Mouse (Mus musculus): ENCODE measurements around the gene Mt4. TPM values are rescaled to one million over a fixed set of nuclear protein-coding genes. Genes with fewer than 3 reads are reported as not detected.
"Not testable (repeated sequence)": the region's sequence is repeated elsewhere in the genome, so short reads cannot be mapped to it uniquely, and the experiment has no call there.

Gene Mt4
- total RNA-seq, 2 experiments from 2014 or later = not detected

DNA sequence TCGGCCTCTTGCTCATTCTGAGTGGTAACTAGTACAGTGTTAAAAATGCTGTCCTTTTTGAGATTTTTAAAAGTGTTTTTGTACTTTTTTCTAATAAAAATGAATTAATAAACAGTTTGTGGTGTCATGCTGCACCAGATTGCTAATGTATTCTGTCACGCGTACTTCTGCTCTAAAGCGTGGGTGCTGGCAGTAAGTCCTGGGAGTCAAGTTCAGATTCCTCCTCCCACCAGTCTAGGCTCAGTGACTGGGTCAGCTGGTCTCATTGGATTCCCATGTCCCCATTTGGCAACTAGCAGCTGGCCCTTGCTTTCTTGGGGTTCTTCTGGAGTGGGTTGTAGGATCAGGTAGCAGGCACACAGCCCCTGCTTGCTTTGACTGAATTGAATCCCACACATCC, 6.9 kb upstream of the Mt4 start:
- no peak for ATAC-seq (replicated peaks; ENCODE audit: low FRiP score, poor library complexity, severe bottlenecking)

DNA sequence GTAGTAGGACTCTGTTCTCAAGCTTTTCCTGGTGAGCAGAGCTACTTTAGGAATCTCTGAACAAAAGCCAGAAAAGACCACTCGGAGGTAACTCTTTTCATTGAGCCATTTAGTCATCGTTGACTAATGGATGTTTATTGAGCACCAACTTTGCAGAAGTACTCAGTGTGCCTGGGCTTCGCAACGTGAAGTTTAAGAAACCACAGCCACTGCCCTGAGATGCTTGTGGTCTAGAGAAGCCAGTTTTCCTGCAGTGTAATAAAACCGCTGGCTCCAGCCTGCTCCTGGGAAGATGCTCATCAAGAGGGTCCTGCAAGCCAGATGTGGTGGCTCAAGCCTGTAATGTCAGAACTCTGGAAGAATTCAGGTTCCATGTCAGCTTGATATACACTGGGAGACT, 4.9 kb upstream of the Mt4 start:
- no peak for ATAC-seq (replicated peaks; ENCODE audit: low FRiP score, poor library complexity, severe bottlenecking)

GRCm38 (mm10) chr8:94134601-94135000, 2.4 kb upstream of the Mt4 start:
- ATAC-seq (replicated peaks; ENCODE audit: low FRiP score, poor library complexity, severe bottlenecking) = not testable (repeated sequence)

DNA sequence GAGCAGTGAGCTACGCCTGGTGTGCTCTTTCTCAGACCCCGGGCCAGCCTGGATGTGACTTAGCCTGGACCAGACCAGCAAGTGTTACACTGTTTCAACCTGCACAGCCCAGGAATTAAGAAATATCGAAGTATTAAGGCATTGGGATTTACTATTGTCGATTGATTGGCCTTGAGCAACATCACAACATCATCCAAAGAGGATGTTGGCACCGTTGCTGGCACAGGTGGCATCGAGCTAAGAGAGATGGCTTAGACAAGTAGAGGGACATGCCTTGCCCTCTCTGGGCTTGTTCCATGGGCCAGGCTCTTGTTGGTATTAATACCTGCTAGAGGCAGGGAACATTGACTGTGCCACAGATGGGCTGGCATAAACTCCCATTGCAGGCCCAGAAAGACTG, 1.4 kb upstream of the Mt4 start:
- ATAC-seq (replicated peaks; ENCODE audit: low FRiP score, poor library complexity, severe bottlenecking) = no peak

GRCm38 (mm10) chr8:94136192-94136591, 805 bp upstream of the Mt4 start:
- ATAC-seq (replicated peaks; ENCODE audit: low FRiP score, poor library complexity, severe bottlenecking) = no peak

GRCm38 (mm10) chr8:94140266-94140795, 3.3 kb downstream of the Mt4 start:
- no peak for ATAC-seq (replicated peaks; ENCODE audit: low FRiP score, poor library complexity, severe bottlenecking)

DNA sequence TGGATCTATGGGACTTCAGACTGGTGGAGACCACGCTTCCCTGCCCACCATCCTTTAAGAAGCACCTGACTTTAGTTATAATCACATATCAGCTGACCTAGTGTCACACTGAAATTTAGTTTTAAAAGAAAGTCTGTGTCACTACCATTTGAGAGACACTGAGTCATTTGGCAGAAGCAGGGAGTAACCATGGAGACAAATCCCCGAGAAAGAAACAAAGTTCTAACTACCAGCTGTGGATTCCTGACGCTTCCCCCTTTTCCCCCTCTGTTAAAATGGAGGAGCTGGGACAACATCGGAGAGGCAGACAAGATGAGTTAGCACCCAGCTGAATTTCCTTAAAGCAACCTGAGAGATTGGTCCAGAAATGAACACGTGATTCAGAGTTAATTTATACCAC, 11.2 kb downstream of the Mt4 start:
- ATAC-seq (replicated peaks; ENCODE audit: low FRiP score, poor library complexity, severe bottlenecking) = no peak

GRCm38 (mm10) chr8:94150925-94151324, 13.9 kb downstream of the Mt4 start:
- ATAC-seq (replicated peaks; ENCODE audit: low FRiP score, poor library complexity, severe bottlenecking) = peak; percentile 81

GRCm38 (mm10) chr8:94152513-94153300, 15.7 kb downstream of the Mt4 start, which contains the start of gene Mt3:
Gene Mt3 (plus strand): TSS chr8:94152607.
- no peak for ATAC-seq (replicated peaks; ENCODE audit: low FRiP score, poor library complexity, severe bottlenecking)

DNA sequence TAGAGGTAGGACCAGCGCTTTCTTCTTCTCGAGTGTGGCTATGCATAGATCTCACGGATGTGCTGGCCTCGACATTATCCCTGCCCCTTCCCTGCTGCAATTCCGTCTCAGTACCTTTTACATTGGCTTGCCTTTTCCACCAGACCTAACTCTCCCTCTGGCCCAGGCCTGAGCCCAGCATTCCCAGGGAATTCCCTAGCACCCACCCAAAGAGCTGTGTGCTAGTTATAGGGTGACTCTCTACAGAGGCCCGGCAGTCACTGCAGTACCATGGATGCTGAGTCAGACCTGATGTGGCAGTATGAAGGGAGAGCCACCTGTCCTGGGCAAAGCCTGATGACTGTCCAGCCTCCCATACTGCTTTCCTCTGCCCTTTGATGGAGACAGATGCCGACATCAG, 16.5 kb downstream of the Mt4 start:
- no peak for ATAC-seq (replicated peaks; ENCODE audit: low FRiP score, poor library complexity, severe bottlenecking)

- no peak for ATAC-seq (replicated peaks; ENCODE audit: low FRiP score, poor library complexity, severe bottlenecking)
Measured at GRCm38 (mm10) chr8:94154537-94154936, 17.5 kb downstream of the Mt4 start.

GRCm38 (mm10) chr8:94156092-94156491, 19.1 kb downstream of the Mt4 start:
- ATAC-seq (replicated peaks; ENCODE audit: low FRiP score, poor library complexity, severe bottlenecking) = no peak

DNA sequence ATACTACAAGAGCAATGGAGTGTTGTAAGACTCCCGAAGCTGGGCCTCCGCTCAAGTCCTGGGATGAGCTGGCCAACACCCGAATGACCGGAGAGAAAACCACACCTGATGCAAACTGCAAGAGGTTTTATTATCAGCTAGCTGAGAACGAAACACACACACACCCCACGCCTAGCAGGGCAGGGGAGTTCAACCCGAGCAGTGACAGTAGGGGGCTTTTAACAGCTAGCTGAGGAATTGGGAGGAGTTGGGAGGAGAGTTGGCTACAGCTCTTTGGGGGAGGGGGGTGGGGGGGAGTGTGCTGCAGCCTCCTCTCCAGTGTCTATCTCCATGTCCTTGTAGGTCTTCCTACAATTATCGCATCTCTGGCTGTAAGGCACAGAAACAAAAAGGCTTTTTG, 28.8 kb downstream of the Mt4 start:
- not testable (repeated sequence) for ATAC-seq (replicated peaks; ENCODE audit: low FRiP score, poor library complexity, severe bottlenecking)

GRCm38 (mm10) chr8:94167244-94167643, 30.2 kb downstream of the Mt4 start:
- ATAC-seq (replicated peaks; ENCODE audit: low FRiP score, poor library complexity, severe bottlenecking) = peak; percentile 82

DNA sequence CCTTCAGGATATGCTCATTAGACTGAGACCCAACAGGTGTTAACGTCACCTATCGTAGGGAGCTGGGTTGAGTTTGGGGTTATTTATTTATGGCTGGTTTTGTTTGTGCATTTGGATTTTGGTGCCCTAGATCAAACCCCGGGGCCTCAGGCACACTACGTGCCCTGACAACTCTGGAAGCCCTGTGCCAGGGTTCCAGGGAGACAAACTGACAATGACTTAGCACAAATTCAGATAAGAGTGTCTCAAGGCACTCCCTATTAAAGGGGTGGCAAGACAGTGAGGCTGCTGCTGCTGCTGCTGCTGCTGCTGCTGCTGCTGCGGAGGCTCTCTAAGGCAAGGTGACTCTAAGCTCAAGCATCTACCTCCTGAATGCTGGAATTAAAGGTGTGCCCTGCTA, 32.5 kb downstream of the Mt4 start:
- ATAC-seq (replicated peaks; ENCODE audit: low FRiP score, poor library complexity, severe bottlenecking) = no peak

GRCm38 (mm10) chr8:94171321-94171755, 34.3 kb downstream of the Mt4 start:
- no peak for ATAC-seq (replicated peaks; ENCODE audit: low FRiP score, poor library complexity, severe bottlenecking)

DNA sequence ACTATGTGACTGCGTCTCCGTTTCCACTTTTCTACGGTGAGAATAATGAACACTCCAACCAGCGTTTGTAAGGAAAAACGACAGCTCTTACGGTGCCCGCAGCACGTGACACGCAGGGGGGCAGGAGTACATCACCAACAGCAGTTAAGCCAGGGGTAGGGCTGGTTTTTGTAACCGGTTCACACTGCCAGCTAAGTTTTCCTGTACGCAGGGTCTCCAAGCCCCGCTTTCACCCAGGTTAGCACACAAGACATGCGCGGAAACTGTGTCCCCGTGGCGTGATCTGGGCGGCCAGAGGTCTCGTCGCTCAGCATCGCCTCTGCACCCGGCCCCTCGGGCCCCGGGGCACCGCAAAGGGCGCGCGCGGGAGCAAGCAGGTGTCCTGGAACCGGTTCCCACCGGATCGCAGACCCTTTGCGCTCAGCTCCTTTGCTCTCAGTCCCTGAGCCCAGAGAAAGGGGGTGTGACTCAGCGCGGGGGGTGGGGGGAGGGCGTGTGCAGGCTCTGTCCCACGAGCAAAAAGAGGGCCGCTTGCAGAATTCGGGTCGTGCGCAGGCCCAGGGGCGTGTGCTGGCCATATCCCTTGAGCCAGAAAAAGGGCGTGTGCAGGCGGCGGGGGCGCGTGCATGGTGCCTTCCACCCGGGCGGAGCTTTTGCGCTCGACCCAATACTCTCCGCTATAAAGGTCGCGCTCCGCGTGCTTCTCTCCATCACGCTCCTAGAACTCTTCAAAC, 35.2 kb downstream of the Mt4 start, which contains the start of gene Mt2:
TSS of gene Mt2 (plus strand) at position 590 of the 734 bp plus-strand sequence.
- peak; percentile 85 for ATAC-seq (replicated peaks; ENCODE audit: low FRiP score, poor library complexity, severe bottlenecking)

- ATAC-seq (replicated peaks; ENCODE audit: low FRiP score, poor library complexity, severe bottlenecking) = no peak
Measured at GRCm38 (mm10) chr8:94172809-94173732, 36.1 kb downstream of the Mt4 start.

GRCm38 (mm10) chr8:94173848-94174403, 36.9 kb downstream of the Mt4 start:
- ATAC-seq (replicated peaks; ENCODE audit: low FRiP score, poor library complexity, severe bottlenecking) = no peak
